Mouse (Mus musculus): Measurements from ENCODE around the gene Pafah1b2.

Pafah1b2 gene

GRCm38 (mm10) chr9:45938952-45939637 lies 73.4 kb downstream of the Pafah1b2 start:
- no peak for DNase-seq

- no peak for DNase-seq
These were observed 74.4 kb downstream of the Pafah1b2 start for GRCm38 (mm10) chr9:45938088-45938487.

GRCm38 (mm10) chr9:45936883-45937282 lies 75.6 kb downstream of the Pafah1b2 start:
- peak; percentile 79 for DNase-seq

GRCm38 (mm10) chr9:45935628-45936210 lies 76.8 kb downstream of the Pafah1b2 start, which contains the start of gene Tagln:
Gene Tagln, minus strand, starts transcription at chr9:45936058.
- peak; percentile 64 for DNase-seq

GRCm38 (mm10) chr9:45932571-45933415 lies 79.7 kb downstream of the Pafah1b2 start:
- DNase-seq: peak; percentile 52

- DNase-seq: peak; percentile 62
These were observed 80.5 kb downstream of the Pafah1b2 start for GRCm38 (mm10) chr9:45931958-45932357.

GRCm38 (mm10) chr9:45929285-45929684 lies 83.2 kb downstream of the Pafah1b2 start:
- DNase-seq: no peak

GRCm38 (mm10) chr9:45919895-45920294 lies 92.6 kb downstream of the Pafah1b2 start:
- no peak for DNase-seq

- peak; percentile 79 for DNase-seq
These were observed 95.2 kb downstream of the Pafah1b2 start for GRCm38 (mm10) chr9:45917041-45917934.

- DNase-seq: no peak
These were observed 96.8 kb downstream of the Pafah1b2 start for GRCm38 (mm10) chr9:45915659-45916058.
